14 mouse cellular contexts compared by ENCODE assay signal in genomic region chr2:20618396-20618795, GRCm38 (mm10).
"Had no signal": no experiment of that assay in that cellular context is flagged by ENCODE, and none has a peak within 500 bp of the region (broad histone marks: within the 10 kb centered on the region; RNA-seq: fewer than 3 reads in every experiment).

No protein-coding gene starts in this region.

- DNase-seq: kidney, postnatal 25 days; layer of hippocampus, postnatal 36 days; liver; liver, embryonic 13.5 days; liver, postnatal 0 days; lung, postnatal 14 days; thymus, adult 18-20 months; thymus, postnatal 14 days had no signal

- H3K27me3 ChIP-seq: limb, embryonic 12.5 days; liver, embryonic 13.5 days; lung, embryonic 15.5 days; megakaryocyte, embryonic 14.5 days; midbrain, embryonic 15.5 days; neural tube, embryonic 12.5 days had no signal

- H3K27ac ChIP-seq: limb, embryonic 12.5 days; liver, embryonic 13.5 days; lung, embryonic 15.5 days; macrophage; midbrain, embryonic 15.5 days; neural tube, embryonic 12.5 days had no signal

- H3K4me1 ChIP-seq: limb, embryonic 12.5 days; liver, embryonic 13.5 days; lung, embryonic 15.5 days; megakaryocyte, embryonic 14.5 days; midbrain, embryonic 15.5 days; neural tube, embryonic 12.5 days had no signal

- H3K36me3 ChIP-seq: limb, embryonic 12.5 days; liver, embryonic 13.5 days; lung, embryonic 15.5 days; midbrain, embryonic 15.5 days; neural tube, embryonic 12.5 days had no signal

- H3K9me3 ChIP-seq: limb, embryonic 12.5 days; liver, embryonic 13.5 days; lung, embryonic 15.5 days; megakaryocyte, embryonic 14.5 days; midbrain, embryonic 15.5 days; neural tube, embryonic 12.5 days had no signal

- H3K4me3 ChIP-seq: limb, embryonic 12.5 days; liver, embryonic 13.5 days; lung, embryonic 15.5 days; megakaryocyte, embryonic 14.5 days; midbrain, embryonic 15.5 days; neural tube, embryonic 12.5 days had no signal
